8 mouse cellular contexts compared by ENCODE assay signal in the genomic region with DNA sequence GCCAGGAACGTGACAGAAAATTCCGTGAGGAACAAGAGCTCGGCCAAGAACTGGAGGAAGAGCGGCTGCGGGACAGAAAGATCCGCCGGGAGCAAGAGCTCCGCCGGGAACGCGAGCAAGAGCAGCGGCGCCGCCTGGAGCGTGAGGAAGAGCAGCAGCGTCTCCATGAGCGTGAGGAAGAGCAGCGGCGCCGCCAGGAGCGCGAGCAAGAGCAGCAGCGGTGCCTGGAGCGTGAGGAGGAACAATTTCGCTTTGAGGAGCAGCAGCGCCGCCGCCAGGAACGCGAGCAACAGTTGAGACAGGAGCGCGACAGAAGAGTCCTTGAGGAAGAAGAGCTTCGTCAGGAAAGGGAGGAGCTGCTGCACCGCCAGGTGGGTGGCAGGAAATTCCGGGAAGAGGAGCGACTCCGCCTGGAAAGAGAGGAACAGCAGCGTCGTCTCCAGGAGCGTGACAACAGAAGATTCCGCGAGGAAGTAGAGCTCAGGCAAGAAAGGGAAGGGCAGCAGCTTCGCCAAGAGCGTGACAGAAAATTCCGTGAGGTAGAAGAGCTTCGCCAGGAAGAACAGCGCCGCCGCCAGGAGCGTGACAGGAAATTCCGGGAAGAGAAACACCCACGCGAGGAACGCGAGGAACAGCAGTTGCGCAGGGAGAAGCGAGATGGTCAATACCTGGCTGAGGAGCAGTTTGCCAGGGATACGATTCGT. TPM values are rescaled to one million over a fixed set of nuclear protein-coding genes. Genes with fewer than 3 reads are reported as not detected.
DNase-seq lines count a peak whose midpoint lies in the region; ATAC-seq and TF ChIP-seq lines count a peak whose summit lies in the region.

No protein-coding gene starts in this region.

- no peaks in the 10 kb centered on the region for H3K36me3 ChIP-seq in forebrain, embryonic 13.5 days (ENCODE audit: poor library complexity, severe bottlenecking)
- H3K36me3 ChIP-seq in liver, postnatal 0 days (replicated peaks; ENCODE audit: insufficient read depth, low read length), result no peaks in the 10 kb centered on the region
- H3K36me3 ChIP-seq in neural tube, embryonic 15.5 days, result no peaks in the 10 kb centered on the region

- no peak overlapping the region for H3K27ac ChIP-seq in forebrain, embryonic 13.5 days
- no peak overlapping the region for H3K27ac ChIP-seq in liver, postnatal 0 days (ENCODE audit: low read depth)
- H3K27ac ChIP-seq in neural tube, embryonic 15.5 days (replicated peaks), result 0 out of 2 replicates have a peak overlapping the region, but pooled peaks have one; percentile 29

- peaks cover 25% of the 10 kb centered on the region for H3K4me1 ChIP-seq in forebrain, embryonic 13.5 days
- H3K4me1 ChIP-seq in liver, postnatal 0 days (ENCODE audit: insufficient read depth), result peaks cover 19% of the 10 kb centered on the region
- peaks cover 44% of the 10 kb centered on the region for H3K4me1 ChIP-seq in neural tube, embryonic 15.5 days

- intact Hi-C loops in heart, postnatal 36 days (cut with DNase I), result no loop called here

- H3K4me2 ChIP-seq in forebrain, embryonic 13.5 days, result peak overlapping the region; percentile 93
- peak overlapping the region; percentile 87 for H3K4me2 ChIP-seq in liver, postnatal 0 days (ENCODE audit: low read depth, low read length)
- H3K4me2 ChIP-seq in neural tube, embryonic 15.5 days, result peak overlapping the region; percentile 97

- peak; percentile 63 for ATAC-seq in forebrain, embryonic 13.5 days
- ATAC-seq in liver, postnatal 0 days, result no peak
- peak; percentile 71 for ATAC-seq in neural tube, embryonic 15.5 days (ENCODE audit: low FRiP score)

- TF ChIP-seq CTCF in brain, embryonic 14.5 days (IDR thresholded peaks at IDR 0.05; ENCODE audit: borderline replicate concordance, extremely low read depth, insufficient read depth, insufficient read length), result peak; percentile 42; the same call in 1 of the 2 replicates
- TF ChIP-seq CTCF in liver, postnatal 0 days (IDR thresholded peaks at IDR 0.05; ENCODE audit: low read depth), result peak; percentile 14; the same call in 1 of the 2 replicates

- peak overlapping the region; percentile 56 for H3K9ac ChIP-seq in forebrain, embryonic 13.5 days
- H3K9ac ChIP-seq in liver, postnatal 0 days (replicated peaks), result peak overlapping the region; percentile 16; the same call in 1 of the 2 replicates
- peak overlapping the region; percentile 31 for H3K9ac ChIP-seq in neural tube, embryonic 15.5 days (replicated peaks)

- no peak for TF ChIP-seq POLR2A in brain, embryonic 14.5 days (IDR thresholded peaks at IDR 0.05; ENCODE audit: borderline replicate concordance, extremely low read depth, insufficient read depth, insufficient read length, poor library complexity, severe bottlenecking)

- no peaks in the 10 kb centered on the region for H3K9me3 ChIP-seq in forebrain, embryonic 13.5 days (replicated peaks)
- no peaks in the 10 kb centered on the region for H3K9me3 ChIP-seq in liver, postnatal 0 days (ENCODE audit: low read length)
- no peaks in the 10 kb centered on the region for H3K9me3 ChIP-seq in neural tube, embryonic 15.5 days (replicated peaks)

- WGBS in forebrain, embryonic 13.5 days, result under 1% methylated on average over 59 of the region's 59 CpGs
- WGBS in liver, postnatal 0 days (ENCODE audit: insufficient replicate concordance), result 2% methylated on average over 59 of the region's 59 CpGs
- under 1% methylated on average over 59 of the region's 59 CpGs for WGBS in neural tube, embryonic 15.5 days

- H3K4me3 ChIP-seq in forebrain, embryonic 13.5 days, result peak overlapping the region; percentile 56
- peak overlapping the region; percentile 52 for H3K4me3 ChIP-seq in liver, postnatal 0 days (ENCODE audit: low read depth, low read length)
- H3K4me3 ChIP-seq in neural tube, embryonic 15.5 days (replicated peaks), result peak overlapping the region; percentile 66

- no peak for TF ChIP-seq EP300 in liver, postnatal 0 days (IDR thresholded peaks at IDR 0.05; ENCODE audit: low read depth)

- peaks cover 54% of the 10 kb centered on the region for H3K27me3 ChIP-seq in forebrain, embryonic 13.5 days
- peaks cover 53% of the 10 kb centered on the region for H3K27me3 ChIP-seq in liver, postnatal 0 days (ENCODE audit: insufficient read depth, low read length)
- H3K27me3 ChIP-seq in neural tube, embryonic 15.5 days (replicated peaks), result peaks cover 21% of the 10 kb centered on the region

- peak; percentile 3 to 17 for DNase-seq in B cell, adult 2 months
- peak; percentile 94 for DNase-seq in brain, embryonic 14.5 days (ENCODE audit: low read depth)
- DNase-seq in heart, postnatal 36 days, result peak; percentile 45 to 52
- peak; percentile 67 to 78 for DNase-seq in layer of hippocampus, adult 18-20 months (ENCODE audit: low spot score in 2 of 2)
- DNase-seq in liver, postnatal 0 days, result peak; percentile 37
- DNase-seq in yolk sac, embryonic 10.5 days (ENCODE audit: low spot score), result peak; percentile 84

RNA-seq across cellular contexts. Expression of a gene that starts 5.2 kb away (rescaled TPM):
- polyA plus RNA-seq in brain, embryonic 14.5 days (2012; rRNA removed), result 0.26 and 0.67 TPM in 2 replicates
- 0.37 and 0.53 TPM in 2 replicates for polyA plus RNA-seq in forebrain, embryonic 13.5 days (2015; fragmentation: Nextera tagmentation; extraction: Ambion mirVana)
- under 1 TPM; 0.05 to 0.08 TPM for total RNA-seq in heart, postnatal 36 days (2021)
- total RNA-seq in layer of hippocampus, adult 18-20 months (2021), result 1 to 10 TPM; 1.8 to 2.1 TPM
- polyA plus RNA-seq in liver, postnatal 0 days (2015; fragmentation: Nextera tagmentation; extraction: Ambion mirVana), result 0.06 TPM in 2 replicates
- 1.3 and 1.6 TPM in 2 replicates for polyA plus RNA-seq in neural tube, embryonic 15.5 days (2015; fragmentation: Nextera tagmentation; extraction: Ambion mirVana)

RNA-seq across cellular contexts. Expression of a gene that starts 21.3 kb away (rescaled TPM):
- polyA plus RNA-seq in brain, embryonic 14.5 days (2012; rRNA removed), result not detected in 2 replicates
- not detected in 2 replicates for polyA plus RNA-seq in forebrain, embryonic 13.5 days (2015; fragmentation: Nextera tagmentation; extraction: Ambion mirVana)
- total RNA-seq in heart, postnatal 36 days (2021), result not detected
- total RNA-seq in layer of hippocampus, adult 18-20 months (2021), result not detected
- polyA plus RNA-seq in liver, postnatal 0 days (2015; fragmentation: Nextera tagmentation; extraction: Ambion mirVana), result not detected in 2 replicates
- not detected in 2 replicates for polyA plus RNA-seq in neural tube, embryonic 15.5 days (2015; fragmentation: Nextera tagmentation; extraction: Ambion mirVana)

RNA-seq across cellular contexts. Expression of a gene that starts 53.8 kb away (rescaled TPM):
- not detected in 2 replicates for polyA plus RNA-seq in brain, embryonic 14.5 days (2012; rRNA removed)
- not detected in 2 replicates for polyA plus RNA-seq in forebrain, embryonic 13.5 days (2015; fragmentation: Nextera tagmentation; extraction: Ambion mirVana)
- not detected for total RNA-seq in heart, postnatal 36 days (2021)
- not detected for total RNA-seq in layer of hippocampus, adult 18-20 months (2021)
- not detected in 2 replicates for polyA plus RNA-seq in liver, postnatal 0 days (2015; fragmentation: Nextera tagmentation; extraction: Ambion mirVana)
- polyA plus RNA-seq in neural tube, embryonic 15.5 days (2015; fragmentation: Nextera tagmentation; extraction: Ambion mirVana), result not detected in 2 replicates

Comparison
In these comparisons a context has a peak if more than half of its experiments do, and no peak if none do; other contexts are left out.
1. DNase-seq: peak in every context shown above with its lines; median percentile 94 in brain, embryonic 14.5 days; 84 in yolk sac, embryonic 10.5 days; 72 in layer of hippocampus, adult 18-20 months; 48 in heart, postnatal 36 days; 37 in liver, postnatal 0 days; 10 in B cell, adult 2 months.